Mouse (Mus musculus) mouse trophoblast stem cell (cell line): ENCODE results near the gene Wdfy2.
"Not testable (repeated sequence)": the region's sequence is repeated elsewhere in the genome, so short reads cannot be mapped to it uniquely, and the experiment has no call there.

Experiments used
- in situ Hi-C, 2 experiments: fragments of 300-500 bp; cut with MseI, MboI; formaldehyde crosslinking; loops; 2 replicates in 1 of 2; 3 replicates in 1 of 2; pipeline ENCODE4 v1.15.1; 2025

Gene Wdfy2

DNA sequence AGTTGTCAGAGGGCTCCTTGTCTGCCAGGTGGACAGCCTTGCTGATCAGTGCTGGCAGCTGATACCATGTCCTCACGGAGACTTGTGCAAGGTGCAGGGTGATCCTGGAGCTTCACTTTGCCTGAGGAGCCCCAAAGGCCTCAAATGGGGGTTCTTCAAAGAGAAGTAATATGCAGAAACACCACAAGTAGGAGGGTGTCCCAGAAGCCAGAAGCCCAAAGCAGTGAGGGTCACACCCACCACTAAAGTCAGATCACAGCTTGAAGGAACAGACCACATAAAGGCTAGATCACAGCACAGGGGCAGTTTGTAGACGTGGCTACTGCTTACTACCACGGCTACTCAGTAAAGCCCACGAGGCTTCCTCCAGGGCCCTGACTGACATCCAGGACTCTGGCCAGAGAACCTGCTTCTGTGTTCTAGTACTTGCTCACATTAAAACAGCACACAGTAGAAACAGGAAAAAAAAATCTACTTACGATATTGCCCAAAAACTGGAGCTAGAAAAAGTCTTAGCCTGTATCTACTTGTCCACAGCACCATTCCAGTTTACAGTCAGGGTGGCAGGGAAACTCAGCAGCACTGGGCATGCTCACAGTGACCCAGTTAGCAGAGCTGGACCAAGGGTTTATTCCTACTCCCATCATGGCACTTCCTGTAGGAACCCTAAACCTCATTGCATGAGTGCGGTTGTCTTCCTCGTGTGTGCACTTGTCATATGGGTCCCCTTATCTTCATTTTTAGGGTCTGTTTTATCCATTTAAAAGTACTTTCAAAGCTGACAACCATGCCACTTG lies 41.4 kb downstream of the Wdfy2 start:
- in situ Hi-C loops, result no loop called here

DNA sequence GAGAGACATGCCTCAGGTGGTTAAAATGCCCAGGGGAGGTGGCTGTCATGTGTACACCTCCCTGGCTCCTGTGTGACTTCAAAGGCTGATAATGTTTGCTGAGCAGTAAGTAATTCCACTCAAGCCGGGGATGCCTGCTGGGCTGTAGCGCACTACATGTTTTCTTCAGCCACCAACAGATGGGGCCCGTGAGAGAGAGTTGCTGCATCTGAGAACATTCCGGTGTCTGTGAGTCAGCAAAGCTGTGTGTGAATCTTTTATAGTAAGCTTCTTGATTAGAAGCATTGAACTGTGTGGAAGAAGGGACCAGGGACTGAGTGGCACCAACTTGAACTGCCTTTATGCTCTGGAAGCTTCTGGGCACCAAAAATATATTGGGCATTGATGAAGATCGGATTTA lies 42.0 kb downstream of the Wdfy2 start:
- in situ Hi-C loops, result no loop called here

DNA sequence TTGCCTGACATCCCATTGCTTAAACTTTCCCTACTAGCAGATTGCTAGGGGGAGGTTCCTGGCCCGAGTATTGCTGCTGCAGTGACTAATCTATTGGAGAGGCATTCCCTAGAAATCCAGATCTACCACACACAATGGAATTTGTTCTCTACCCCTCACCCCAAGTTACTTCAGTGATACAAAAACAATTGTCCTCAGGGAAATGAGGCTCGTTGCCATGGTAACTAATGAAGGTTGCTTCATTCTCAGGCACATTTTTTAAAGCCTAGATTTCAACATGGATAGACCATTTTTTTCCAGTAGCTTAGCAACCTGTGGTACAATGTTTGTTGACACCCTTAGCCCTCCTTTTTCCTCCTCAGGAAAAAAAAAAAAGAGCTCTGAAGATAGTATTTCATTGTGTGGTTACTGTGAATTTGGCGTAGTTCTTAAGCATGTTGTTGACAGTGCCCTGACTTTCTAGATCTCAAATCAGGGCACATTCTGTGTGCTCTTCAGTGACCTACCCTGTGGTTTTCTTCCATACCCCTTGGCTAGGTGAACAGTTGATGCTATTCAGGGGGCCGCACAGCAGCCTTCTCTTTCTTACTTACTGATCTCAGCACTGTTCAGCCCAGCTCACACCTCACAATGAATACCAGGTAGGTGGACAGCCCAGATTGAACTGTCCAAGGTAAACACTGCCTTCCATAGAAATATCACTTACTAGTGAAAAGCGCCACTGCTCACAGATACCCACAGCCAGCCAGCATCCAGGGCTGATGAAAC lies 42.8 kb downstream of the Wdfy2 start:
- in situ Hi-C loops, result no loop called here

DNA sequence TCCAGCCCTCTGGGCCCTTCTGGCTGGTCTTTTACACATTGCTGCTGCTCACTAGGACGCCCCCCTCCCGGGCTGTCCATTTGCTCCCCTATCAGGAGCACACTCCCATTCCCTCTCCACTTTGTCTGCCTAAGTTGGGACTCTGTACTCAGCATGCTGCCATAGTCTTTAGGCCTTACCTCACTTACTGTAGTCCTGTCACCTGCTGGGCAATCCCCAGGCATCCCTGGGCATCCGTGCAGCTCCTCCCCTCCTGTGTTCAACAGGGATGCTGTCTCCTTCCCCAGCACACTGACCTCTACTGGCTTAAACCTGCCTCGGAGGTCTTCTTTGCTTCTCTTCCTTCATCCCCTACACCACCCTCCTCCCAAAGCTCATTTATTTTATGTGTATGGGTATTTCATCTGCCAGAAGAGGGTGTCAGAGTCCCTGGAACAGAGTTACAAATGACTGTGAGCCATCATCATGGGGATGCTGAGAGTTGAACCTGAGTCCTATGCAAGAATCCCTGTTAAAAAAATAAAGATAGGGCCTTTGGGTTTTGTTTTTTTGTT lies 44.7 kb downstream of the Wdfy2 start:
- in situ Hi-C loops, result no loop called here

DNA sequence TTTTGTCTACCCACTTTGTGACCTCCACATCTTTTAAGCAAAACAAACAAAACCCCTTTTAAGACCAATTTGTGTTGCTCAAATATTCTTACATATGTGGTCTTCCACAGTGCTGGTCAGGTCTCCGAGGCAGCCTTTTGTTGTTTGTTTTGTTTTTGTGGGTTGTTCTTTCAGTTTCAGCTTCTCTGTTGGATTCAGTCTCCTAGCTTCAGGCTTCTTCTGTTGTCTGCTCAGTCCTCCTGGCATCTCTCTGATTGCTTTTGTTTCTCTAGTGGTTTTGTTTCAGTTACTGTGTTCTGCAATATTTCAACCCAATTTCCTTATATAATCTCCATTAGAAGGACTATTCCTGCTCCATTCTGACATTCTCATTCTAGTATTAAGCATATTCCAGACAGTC lies 46.1 kb downstream of the Wdfy2 start:
- in situ Hi-C loops, result no loop called here

DNA sequence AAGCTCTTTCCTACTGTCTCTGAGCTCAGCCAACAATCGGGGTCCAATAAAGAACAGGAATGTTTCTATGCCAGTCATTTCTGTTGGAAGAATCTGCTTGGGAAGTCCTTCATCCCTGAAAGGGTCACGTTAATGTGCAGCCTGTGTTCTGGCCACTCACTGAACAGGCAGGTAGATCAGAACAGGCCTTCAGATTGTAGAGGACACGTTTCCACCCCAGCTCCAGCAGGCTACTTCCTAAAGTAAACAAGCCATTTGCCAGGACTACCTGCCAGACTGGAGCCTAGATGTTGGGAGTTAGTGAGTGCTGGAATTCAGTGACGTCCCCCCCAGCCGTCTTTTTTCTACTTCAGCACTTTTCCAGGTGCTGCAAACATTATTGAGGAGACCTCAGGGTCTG lies 46.7 kb downstream of the Wdfy2 start:
- in situ Hi-C loops, result no loop called here

DNA sequence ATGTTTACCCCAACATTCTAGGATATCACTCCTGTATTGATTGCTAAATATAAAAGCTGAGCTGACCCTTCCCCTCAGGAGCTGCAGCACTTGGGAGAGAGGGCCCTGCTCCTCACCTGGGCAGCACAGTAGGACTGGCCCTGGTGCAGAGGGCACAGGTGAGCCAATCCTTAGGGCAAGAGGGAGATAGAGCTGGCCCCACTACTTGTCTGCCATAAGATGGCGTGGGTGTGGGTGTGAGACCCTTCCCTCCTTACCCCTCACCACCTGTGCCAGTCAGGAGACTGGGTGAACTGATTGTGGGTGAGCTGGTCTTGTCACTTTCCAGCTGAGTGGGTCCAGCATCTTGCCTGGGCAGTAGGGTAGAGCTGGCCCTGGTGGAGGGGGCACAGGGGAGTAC lies 47.2 kb downstream of the Wdfy2 start:
- in situ Hi-C loops, result no loop called here

DNA sequence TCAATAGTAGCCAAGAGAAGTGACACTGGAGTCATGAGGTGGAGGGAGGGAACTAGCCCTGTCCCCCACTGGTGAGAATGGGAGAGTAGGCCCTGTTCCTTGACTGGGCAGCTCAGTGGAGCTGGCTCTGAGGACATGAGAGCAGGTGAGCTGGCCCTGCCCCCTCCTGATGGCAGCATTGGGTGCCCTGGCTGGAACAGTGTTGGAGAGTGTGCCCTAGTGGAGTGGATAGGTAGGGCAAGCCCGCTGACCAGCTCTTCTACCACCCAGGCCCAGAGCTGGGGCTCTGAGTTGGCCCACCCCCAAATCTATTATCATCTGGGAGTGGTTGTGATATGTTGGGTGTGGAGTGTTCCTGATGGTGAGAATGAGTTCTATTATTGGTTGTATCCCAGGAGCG lies 47.7 kb downstream of the Wdfy2 start:
- in situ Hi-C loops, result no loop called here

DNA sequence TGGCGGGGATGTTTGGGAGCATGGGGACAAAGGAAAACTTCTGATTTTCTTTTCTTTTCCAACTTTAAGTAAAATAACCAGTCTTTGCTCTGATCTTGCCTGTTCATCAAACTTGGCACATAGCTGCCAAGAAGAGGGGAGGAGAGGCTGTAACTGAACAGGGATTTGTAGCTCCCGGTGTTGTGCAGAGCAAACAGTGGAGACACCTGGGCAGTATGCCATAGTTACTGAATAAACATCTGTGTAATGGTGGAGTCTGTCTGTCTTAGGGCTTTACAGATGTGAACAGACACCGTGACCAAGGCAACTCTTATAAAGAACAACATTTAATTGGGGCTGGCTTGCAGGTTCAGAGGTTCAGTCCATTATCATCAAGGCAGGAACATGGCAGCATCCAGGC lies 53.9 kb downstream of the Wdfy2 start:
- in situ Hi-C loops, result no loop called here

DNA sequence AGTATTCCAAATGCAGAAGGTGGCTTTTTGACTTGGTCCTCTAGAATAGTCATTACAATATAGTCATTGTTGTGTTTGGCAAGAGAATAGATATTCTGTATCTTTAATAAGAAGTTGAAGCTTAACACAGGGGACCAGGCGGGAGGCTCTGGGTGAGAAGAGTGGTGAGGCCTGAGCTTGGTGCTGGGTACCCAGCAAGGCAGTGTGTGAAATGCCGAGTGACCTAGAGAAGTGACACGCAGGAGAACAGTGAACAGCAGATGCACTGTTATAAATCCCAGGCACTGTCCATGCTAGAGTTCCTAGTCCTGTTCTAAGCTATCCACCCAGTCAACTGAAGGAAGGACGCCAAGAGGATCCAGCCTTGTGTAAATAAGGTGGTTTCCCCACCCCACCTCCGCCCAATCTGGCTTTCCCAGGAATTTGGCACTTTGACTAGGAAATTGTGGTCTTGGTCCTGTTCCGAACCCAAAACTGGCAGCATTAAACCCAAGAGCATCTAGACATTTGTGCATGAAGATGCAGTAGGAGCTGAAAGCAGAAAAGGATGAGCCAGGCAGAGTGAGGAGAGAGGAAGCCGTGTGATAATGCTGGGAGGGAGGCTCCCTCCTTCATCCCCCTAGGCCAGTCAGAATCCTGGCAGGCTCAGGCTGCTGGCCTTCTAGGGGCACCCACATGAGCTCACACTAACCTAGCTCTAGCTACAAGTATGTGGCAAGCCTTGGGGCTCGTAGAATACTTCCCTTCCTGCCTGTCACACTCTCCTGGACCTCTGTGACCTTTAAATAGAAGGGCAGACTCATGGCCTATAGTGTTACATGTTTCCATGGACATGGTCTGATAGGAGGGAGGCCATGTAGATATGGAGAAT lies 55.5 kb downstream of the Wdfy2 start:
- in situ Hi-C loops, result no loop called here

DNA sequence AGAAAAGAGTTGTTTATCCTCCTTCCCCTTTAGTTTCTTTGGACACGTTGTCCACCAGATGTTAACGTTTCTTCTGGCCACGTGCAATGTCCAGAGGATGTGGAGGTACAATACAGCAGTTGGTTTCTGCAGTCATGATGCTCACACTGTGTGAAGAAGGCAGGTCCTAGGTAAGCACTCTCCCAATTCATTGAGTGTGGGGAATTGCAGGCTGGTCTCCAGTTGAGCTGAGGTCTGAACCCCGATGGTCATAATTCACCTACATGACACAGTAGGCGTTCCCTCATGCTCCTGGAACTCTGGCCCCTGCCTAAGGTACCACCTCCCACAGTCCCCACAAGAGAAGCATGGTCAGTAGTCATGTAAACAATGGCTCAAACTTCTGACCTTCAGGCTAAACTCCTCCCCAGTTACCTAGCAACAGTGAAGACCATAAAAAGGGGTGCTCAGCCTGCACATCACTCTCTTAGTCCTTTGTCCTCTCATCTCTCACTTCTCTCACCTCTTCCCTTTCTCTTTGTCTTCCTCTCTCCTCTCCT lies 56.2 kb downstream of the Wdfy2 start:
- in situ Hi-C loops, result not testable (repeated sequence)

DNA sequence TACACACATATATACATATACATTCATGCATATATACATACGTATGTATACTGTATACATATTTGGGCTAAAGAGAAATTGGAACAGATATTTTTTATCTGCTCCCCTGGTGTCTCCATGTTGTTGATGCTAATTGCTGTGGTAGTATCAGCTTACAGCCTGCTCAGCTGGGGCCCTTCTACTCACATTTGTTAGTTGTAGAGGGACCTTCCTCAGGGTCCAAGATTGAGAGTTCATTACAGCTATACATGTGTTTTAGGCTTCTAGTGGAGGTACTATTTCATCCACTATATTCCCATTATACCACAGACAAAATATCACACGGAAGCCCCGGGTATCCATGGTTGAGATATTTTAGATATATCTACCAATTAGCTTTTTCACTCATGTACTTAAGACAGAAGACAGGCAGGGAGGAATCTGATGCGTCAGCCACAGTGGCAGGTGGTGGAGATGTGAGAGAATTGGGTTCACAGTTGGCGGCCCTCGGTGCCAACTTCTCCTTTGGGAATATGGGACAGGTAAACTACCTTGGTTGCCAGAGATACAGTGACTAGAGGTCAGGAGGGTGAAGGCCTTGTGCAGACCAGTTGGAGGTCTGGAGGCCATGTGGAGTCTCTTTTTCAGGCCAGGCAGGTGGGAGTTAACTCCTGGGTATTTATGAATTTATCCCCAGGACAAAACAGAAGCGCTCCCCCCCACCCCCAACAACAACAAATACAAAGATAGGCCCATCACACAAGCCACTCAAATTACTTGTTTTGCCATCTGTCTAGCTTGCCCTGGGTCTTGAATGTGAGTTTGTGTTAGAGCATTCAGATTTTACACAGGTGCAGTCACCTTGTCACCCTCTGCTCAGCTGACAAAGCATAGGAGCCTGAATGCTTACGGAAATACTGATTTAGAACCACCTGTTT lies 57.7 kb downstream of the Wdfy2 start:
- in situ Hi-C loops, result no loop called here

DNA sequence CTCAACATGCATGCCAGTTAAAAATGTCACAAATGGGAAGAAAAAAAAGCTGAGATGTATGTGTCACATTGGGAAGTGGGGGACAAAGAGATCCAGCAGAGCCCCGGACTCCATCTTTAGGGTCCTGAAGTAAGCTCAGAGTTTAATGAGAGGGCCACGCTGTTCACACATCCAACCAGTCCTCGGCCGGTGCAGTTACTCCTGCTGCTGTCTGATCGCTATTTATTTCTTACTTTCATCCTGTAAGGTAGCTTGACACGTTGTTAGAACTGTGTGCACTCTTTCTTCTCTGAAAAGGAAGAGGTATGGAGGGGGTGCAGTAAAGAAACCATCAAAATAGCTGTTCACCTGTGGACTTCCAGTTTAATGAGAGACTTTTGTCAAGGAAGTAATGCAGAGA lies 60.6 kb downstream of the Wdfy2 start:
- in situ Hi-C loops, result no loop called here

DNA sequence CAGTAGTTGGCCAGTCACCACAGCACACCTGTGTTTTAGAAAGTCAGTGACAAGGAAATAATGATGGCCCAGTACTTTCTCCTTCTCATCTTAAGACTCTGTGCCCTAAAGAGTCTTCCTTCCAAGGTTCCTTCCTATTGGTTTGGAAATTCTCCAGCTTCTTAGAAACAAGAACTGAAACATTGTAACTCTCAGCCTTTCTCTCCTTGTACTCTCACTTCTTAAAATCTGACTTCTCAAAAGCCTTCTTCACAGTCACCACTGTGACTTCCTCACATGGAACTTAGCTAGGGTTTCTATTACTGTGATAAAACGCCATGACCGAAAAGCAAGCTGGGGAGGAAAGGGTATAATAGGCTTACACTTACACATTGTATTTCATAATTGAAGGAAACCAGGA lies 70.4 kb downstream of the Wdfy2 start:
- in situ Hi-C loops, result no loop called here

DNA sequence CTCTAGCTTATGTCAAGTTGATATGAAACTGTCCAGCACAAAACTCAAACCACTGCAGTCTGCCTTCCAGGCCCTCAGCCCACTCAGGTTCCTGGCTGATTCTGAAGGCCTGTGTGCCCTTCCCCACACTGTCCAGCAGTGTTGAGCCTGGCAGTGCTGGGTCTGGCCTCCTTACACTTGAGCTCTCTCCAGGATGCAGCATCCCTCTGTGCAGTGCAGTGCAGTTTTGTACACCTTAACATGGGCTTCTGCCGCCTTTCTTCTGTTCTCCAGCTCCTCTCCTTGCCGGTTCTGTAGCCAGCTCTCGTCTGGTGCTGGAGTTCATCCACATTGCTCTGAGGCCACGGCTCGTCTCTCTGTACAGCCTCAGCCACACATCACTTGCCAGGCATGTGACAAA lies 71.1 kb downstream of the Wdfy2 start:
- in situ Hi-C loops, result no loop called here

DNA sequence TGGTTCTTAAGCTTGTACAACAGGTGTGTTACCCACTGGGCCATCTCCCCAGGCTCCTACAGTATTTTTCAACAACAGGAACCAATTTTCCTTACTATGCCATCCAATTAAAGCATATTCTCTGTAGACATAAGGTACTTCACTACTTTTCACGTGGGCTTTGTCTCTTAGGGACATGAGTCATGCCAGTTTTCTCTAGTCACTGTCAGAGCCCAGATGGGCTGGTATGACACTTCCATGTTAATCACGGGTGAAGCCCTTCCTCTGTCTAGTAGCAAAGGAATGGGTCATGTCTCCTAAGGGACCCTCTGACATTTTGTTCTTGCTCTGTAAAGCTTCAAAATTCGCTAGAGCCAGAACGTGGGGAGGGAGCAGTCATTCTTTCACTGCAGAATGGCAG lies 73.4 kb downstream of the Wdfy2 start:
- in situ Hi-C loops, result no loop called here

DNA sequence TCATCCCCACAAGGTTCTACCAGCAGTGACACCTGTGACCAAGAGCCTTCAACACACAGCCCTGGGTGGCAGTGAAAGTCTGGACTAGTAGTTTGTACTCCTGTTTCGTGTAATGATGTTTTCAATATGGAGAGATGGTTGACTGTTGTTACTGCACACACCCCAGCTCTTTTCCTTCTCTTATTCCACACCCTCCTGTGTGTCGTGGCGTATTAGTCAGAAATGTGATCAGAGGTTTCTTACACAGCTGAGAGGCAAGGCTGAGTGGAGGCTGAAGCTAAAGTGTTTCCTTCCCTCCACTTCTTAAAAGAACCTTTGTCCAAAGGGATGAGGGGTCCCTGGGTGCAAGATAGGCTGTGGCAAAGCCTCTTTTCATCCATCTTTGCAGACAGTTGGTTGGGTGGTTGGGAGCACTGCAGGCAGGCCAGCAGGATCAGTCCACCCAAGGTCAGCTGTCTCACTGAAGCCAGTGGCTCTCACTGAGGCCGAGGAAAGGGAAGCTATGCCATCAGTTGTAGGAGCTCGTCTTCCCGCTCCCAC lies 77.7 kb downstream of the Wdfy2 start:
- in situ Hi-C loops, result no loop called here

DNA sequence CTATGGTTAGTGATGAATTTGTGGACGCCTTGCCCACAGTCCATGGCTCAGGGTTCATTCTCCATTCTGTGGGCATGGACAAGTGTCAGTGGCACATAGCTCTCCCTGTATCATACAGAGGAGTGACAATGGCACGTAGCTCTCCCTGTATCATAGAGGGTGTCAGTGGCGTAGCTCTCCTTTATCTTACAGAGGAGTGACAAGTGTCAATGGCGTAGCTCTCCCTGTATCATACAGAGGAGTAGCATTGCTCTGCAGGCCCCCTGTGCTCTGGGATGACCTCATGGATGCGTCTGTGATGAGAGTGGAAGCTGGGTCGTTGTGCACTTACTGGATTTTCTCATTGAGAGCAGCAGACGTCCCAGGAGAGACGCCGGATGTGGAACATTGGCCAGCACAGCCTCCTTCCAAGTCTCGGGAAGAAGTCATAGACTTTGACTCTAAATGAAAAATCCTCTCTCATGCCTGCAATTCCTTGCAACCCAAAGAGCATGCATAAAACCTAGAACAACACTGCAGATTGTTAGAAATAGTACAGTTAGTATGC lies 79.1 kb downstream of the Wdfy2 start:
- in situ Hi-C loops, result no loop called here

DNA sequence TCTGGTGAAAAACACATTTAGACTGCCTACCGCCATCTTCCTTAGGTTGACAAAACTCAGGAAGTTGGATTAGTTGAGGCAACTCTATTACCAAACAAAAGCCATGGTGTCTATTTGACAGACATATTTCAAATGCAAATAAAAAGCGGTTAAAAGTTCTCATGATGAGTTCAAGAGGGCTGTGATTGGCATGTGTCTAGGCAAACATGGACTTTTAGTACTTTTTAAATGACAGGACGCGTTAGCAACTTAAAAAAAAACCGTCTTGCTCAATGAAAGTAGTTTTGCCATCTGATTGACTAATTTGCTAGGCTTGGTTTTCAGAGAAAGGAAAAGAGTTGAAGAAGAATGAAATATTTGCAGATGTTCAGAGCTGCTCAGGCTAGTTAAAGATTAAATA lies 83.9 kb downstream of the Wdfy2 start:
- in situ Hi-C loops, result no loop called here

DNA sequence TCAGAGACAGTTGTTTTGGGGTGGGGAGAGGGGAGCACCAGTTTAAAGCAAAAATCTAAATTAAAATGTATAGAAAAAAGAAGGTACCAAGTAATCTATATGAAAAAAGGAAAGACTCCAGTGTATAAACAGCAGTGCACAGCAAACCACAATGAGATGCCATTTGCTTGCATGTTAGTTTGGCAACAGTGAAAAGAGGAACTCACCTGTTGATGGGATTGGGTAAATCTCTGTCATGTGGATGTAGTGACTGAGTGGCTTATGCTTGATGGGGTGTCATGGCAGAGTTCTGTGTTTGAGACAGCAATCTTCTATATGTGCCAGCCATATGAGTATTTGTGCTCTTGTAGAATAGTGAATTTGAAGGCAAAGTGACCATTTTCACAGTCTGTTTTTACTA lies 85.2 kb downstream of the Wdfy2 start:
- in situ Hi-C loops, result no loop called here
